Mouse (Mus musculus): ENCODE results near the gene Med16. TPM values are rescaled to one million over a fixed set of nuclear protein-coding genes. Genes with fewer than 3 reads are reported as not detected.

Gene Med16
- total RNA-seq, 2 experiments from 2014 or later, result 57.7 to 59.3 TPM

DNA sequence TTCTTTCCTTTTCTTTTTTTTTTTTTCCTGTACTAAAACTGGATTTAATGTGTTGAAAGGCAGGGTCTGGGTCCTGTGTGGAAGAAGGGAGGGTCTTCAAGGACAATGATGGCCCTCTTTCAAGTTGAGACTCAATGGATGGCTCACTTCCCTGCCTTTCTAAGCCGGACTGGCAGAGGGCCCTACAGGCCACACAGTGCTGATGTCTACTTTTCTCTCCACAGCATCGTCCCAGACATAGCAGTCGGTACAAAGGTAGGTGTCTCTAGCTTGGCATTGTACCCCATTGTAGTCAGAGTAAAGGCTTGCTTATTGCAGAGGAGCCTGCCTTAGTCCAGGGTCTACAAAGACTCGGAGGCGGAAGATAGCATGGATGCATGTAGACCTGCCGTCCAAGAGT lies 52.4 kb downstream of the Med16 start:
- H3K4me3 ChIP-seq, result peak overlapping the region; percentile 100
- TF ChIP-seq CTCF (conservative IDR thresholded peaks at IDR 0.05), result no peak
- peak overlapping the region; percentile 100 for H3K27ac ChIP-seq
- no peak for DNase-seq (ENCODE audit: low spot score in 2 of 2)

DNA sequence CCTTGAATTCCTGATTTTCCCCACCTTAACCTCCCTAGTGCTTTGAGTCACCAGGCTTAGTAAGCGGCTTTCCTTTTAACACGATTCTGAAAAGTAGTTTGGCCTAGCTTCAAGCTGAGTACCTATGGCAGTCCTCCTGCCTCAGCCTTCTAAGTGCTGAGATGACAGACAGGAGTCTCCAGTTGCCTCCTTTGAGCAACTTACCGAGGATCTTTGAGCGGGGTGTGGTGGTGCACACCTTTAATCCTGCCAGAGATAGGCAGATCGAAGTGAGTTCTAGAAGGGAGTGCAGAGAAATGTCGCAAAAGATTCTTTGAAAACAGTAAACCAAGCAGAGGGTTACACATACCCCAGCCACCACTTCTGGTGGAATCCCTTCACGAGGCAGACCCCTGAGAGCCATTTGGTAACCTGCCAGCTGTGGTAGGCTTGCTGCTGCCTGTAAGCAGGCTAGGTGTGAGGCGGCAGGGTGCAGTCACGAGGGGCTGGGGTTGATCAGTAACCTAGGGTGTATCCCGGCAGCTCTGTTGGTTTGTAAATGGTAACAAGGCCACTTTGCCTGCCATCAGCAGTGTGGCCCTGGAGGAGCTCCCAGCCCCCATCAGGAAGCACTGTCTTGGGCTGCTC lies 53.1 kb downstream of the Med16 start:
- Histone ChIP-seq H3K27ac (peak overlapping the region; percentile 100), H3K4me3 (peak overlapping the region; percentile 100)
- TF ChIP-seq CTCF (conservative IDR thresholded peaks at IDR 0.05), result no peak
- no peak for DNase-seq (ENCODE audit: low spot score in 2 of 2)

DNA sequence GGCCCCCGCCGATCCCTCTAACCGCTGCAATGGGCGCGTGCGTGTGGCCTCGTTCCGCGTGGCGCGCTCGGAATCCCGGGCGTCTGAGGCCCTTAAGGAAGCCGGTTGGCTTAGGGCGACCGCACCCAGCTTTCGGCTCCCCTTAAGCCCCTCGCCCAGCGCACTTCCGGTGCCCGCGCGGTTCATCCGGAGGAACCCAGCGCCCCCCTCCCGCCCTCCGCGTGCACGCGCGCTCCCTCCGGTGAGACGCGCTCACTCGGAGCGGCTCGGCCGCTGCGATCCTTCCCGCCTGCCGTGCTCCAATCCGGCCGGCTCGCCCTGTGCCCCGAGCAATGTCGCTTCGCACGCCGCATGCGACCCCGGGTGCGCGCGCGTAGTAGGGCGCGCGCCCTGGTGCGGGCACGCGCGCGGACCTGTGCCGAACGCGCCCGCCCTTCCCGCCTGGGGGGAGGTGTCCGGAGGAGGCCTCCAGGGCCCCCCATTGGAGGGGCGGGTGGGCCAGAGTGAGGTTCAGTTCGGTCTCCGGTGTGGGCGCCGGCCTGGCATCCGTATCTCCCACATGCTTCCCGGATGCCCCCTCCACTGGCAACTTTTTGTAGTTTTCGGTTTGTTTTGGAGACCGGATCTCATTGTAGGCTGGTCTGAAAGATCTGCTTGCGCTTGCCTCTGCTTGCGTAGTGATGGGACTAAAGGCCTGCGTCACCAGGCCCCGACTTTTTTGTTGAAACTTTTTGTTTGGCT lies 53.8 kb downstream of the Med16 start:
- TF ChIP-seq CTCF (conservative IDR thresholded peaks at IDR 0.05), result peak; percentile 13; the same call in 1 of the 2 replicates
- Histone ChIP-seq H3K4me3 (peak overlapping the region; percentile 100), H3K27ac (peak overlapping the region; percentile 100)
- DNase-seq (ENCODE audit: low spot score in 2 of 2), result no peak

DNA sequence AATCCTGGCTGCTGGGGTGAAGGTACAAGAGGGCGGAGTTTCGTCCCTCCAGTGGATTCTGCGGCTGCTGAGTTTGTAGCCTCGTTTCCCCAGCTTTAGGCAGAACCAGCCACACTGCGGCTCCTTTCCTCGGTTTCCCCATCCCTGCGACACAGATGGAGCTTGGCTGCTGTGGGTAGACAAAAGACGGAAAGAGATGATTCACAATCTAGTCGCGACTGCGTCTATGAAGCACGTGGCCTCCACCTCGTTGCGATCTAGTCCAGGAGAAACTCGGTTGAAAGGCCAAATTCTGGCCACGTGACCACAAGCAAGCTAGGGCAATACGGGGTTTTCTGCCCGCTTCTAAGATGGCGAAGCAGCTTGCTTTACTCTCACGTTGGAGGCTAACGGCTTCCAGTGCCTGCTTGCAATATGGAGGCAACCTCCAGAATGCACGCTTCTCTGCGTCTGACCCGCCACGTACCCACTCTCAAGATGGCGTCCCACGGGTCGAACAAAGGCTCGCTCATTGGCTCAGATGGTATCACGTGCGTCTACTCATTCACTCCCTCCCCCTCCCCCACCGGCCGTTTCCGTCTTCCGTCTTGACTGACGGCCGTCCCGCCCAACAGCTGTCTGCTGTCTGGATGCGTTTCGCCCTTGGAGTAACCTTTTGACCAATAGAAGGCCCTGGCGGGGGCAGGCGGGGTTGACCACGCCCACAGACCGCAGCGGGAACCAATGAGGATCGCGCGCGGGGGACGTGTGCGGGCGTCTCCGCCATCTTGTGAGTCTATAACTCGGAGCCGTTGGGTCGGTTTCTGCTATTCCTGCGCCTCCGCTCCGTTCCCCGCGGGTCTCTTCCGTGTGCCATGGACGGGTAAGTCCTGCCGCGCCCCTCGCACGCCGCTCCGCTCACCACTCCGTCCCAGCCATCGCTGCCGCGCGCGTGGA lies 54.6 kb downstream of the Med16 start, which contains the start of gene Ptbp1:
Gene Ptbp1, plus strand, starts transcription at position 568 of the 936 bp plus-strand sequence.
- TF ChIP-seq CTCF (conservative IDR thresholded peaks at IDR 0.05), result no peak
- DNase-seq (ENCODE audit: low spot score in 2 of 2), result peak; percentile 98 to 99

DNA sequence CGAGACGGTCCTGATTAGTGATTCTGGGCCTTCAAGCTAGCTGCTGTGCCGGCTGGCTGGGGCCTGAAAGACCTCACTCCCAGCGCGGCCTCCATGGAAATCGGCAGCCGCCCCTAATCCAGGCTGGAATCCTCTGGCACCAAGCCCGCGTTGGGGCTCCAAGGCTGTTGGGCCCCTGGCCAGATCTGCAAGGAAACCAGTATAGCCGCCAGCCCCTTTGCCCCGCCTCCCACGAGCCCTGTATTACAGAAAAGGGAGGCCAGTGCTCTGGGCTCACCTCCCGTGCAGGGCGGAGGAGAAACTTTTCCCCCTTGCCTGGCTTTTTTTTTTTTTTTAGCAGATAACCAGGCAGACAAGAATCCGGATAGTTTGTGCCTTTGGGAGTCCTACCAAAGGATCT lies 55.3 kb downstream of the Med16 start:
- peak; percentile 83 to 84 for DNase-seq (ENCODE audit: low spot score in 2 of 2)
- H3K4me3 ChIP-seq, result peak overlapping the region; percentile 74
- TF ChIP-seq CTCF (conservative IDR thresholded peaks at IDR 0.05), result no peak
- H3K27ac ChIP-seq, result peak overlapping the region; percentile 97

More for the DNA sequence above, 54.6 kb downstream of the Med16 start, which contains the start of gene Ptbp1:
- peak within 1 kb of the TSS; percentile 100 for H3K27ac ChIP-seq
- H3K4me3 ChIP-seq, result peak within 1 kb of the TSS; percentile 100

DNA sequence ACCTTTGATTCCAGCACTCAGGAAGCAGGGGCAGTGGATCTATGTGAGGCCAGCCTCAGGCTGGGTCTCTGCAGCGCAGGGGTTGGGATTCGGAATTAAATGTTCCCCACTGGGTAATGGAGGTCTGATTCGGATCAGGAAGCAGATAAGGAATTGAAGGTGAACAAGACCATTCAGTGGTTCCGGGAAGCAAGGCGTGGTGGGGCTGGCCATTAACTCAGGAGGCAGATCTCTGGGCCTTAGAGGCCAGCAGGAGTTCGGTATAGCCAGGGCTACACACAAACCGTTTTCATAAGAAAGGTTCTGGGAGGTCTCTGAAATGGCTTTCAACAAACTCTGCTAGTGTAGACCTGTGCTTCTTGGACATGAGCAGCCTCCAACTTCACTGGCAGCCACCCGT lies 55.9 kb downstream of the Med16 start:
- no peak for TF ChIP-seq CTCF (conservative IDR thresholded peaks at IDR 0.05)
- peak overlapping the region; percentile 97 for H3K27ac ChIP-seq
- no peak for DNase-seq (ENCODE audit: low spot score in 2 of 2)
- peak overlapping the region; percentile 74 for H3K4me3 ChIP-seq

DNA sequence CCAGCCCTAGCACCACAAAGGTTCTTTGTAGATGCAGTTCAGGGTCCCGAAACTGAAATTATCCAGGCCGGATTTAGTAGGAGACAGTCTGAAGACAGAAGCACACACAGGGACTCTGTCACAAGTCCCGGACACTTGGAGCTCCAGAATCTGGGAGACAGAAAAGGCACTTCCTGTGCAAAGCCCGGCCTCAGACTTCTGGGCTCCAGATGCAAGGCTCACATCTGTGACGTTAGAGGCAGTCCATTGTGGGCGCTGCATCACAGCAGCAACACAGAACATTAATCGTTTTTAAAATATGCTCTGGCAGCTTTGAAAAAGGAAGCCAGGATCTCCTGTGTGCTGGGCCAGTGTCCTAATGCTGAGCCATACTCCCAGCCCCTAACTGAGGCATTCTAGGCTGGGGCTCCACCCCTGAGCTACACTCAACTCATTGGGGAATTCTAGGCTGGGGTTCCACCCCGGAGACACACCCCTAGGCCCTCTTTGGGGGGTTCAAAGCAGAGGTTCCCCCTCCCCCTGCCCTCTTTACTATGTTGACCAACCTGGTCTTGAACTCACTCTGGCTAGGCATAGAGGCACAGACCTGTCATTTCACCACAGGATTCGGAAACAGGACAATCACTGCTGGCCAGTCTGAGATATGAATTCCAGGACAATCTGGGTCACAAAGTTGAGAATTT lies 56.5 kb downstream of the Med16 start:
- no peak for TF ChIP-seq CTCF (conservative IDR thresholded peaks at IDR 0.05)
- peak overlapping the region; percentile 97 for H3K27ac ChIP-seq
- no peak overlapping the region for H3K4me3 ChIP-seq
- DNase-seq (ENCODE audit: low spot score in 2 of 2), result no peak

DNA sequence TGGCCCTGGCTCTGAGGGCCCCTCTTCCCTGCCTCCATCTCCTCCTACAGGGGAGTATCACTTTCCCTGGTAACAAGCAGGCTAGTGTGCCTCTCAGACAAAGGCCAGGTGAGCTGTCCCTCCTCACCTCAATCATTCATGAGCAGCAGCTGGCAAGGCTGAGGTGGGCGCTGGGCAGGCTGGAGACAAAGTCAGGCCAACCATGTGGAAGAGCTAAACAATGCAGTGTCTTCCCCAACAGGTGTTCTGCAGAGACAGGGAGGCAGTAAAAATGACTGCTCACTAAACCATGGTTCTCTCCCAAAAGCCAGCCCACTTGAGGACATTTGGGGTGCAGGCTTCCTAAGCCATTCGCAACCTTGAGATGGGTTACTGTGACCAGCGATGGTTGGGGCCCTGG lies 57.1 kb downstream of the Med16 start:
- TF ChIP-seq CTCF (conservative IDR thresholded peaks at IDR 0.05), result no peak
- H3K27ac ChIP-seq, result peak overlapping the region; percentile 97
- no peak overlapping the region for H3K4me3 ChIP-seq
- no peak for DNase-seq (ENCODE audit: low spot score in 2 of 2)

DNA sequence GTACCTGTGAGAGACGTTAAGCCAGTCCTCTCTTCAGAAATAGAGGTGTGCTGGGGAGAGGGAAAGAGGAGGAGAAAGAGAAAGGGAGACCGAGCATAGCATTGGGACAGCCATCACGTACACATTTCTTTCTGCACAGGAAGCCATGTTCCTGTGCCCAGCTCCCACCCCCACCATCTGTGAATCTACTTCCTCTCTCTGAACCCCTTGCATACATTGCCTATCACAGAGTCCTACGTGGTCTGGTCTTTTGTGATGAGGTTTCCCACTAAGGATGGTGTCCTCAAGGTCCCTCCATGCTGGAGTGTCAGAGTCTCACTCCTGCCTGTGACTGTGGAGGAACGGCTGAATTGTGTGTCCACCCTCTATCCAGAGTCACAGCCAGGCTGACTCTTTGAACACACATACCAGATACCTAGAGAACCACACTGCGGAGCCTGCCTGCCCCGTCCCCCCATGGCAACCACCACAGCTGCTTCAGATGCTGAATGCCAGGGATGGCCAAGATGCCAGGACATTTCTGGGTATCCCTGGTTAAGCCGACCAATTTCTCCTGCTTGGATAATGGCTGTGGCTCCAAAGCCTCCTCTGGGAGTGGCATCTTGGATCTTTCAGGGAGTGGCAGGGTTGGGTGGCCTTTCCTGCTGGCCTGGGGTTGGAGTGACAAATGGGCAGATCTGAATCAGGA lies 58.6 kb downstream of the Med16 start:
- Histone ChIP-seq H3K4me3 (no peak overlapping the region), H3K27ac (no peak overlapping the region)
- no peak for TF ChIP-seq CTCF (conservative IDR thresholded peaks at IDR 0.05)
- no peak for DNase-seq (ENCODE audit: low spot score in 2 of 2)

DNA sequence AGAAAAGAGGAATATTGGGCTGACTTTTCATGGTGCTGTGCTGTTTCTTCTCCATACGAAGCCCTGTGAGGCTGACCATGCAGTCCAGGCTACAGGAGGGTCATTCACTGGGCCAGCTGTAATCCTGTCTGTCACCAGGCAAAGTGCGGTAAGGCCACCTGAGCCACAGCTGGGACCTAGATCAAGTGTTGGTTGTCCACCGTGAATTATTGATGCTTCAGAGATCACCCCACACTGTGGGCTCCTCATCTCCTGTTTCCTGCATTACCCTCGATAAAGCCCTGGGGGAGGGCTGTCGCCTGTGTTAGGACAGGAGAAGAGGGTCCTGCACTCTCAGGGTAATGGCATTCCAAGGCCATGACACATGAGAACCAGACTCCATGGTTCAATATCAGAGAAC lies 62.2 kb downstream of the Med16 start:
- H3K4me3 ChIP-seq, result no peak overlapping the region
- no peak overlapping the region for H3K27ac ChIP-seq
- no peak for TF ChIP-seq CTCF (conservative IDR thresholded peaks at IDR 0.05)
- DNase-seq (ENCODE audit: low spot score in 2 of 2), result no peak

Small RNA genes within 50 kb of the gene (microRNA-seq; reads per million reads assigned to microRNA genes)
- gene Mir6910, result 0 to 0.32 reads per million in 2 experiments

Other genes with a start within 250 kb of the Med16 start
- gene Madcam1, start 244.4 kb downstream of the Med16 start, total RNA-seq (2021), result not detected
- 10 to 100 TPM; 67.8 to 73.5 TPM for gene Tpgs1, start 239.6 kb downstream of the Med16 start, total RNA-seq (2021)
- 10 to 100 TPM; 73.1 to 79.8 TPM for gene Cdc34, start 226.7 kb downstream of the Med16 start, total RNA-seq (2021)
- 1 to 10 TPM; 3.3 to 4.0 TPM for gene Gzmm, start 219.9 kb downstream of the Med16 start, total RNA-seq (2021)
- gene Bsg, start 204.4 kb downstream of the Med16 start, total RNA-seq (2021), result 100 to 1,000 TPM; 538 TPM
- 100 to 1,000 TPM; 118 TPM for gene Hcn2, start 192.3 kb downstream of the Med16 start, total RNA-seq (2021)
- 10 to 100 TPM; 44.5 to 50.6 TPM for gene Polrmt, start 162.3 kb downstream of the Med16 start, total RNA-seq (2021)
- gene Fgf22, start 153.8 kb downstream of the Med16 start, total RNA-seq (2021), result 1 to 10 TPM; 1.9 to 2.8 TPM
- gene Rnf126, start 142.0 kb downstream of the Med16 start, total RNA-seq (2021), result 10 to 100 TPM; 85.0 to 88.3 TPM
- gene Fstl3, start 131.7 kb downstream of the Med16 start, total RNA-seq (2021), result 1 to 10 TPM; 2.5 to 2.7 TPM
- gene Prss57, start 118.0 kb downstream of the Med16 start, total RNA-seq (2021), result under 1 TPM; 0.26 to 0.37 TPM
- 100 to 1,000 TPM; 275 to 277 TPM for gene Palm, start 115.4 kb downstream of the Med16 start, total RNA-seq (2021)
- 1 to 10 TPM in 1 of 2 experiments, under 1 TPM in 1; 0.54 to 1.1 TPM for gene Misp, start 87.9 kb downstream of the Med16 start, total RNA-seq (2021)
- gene Ptbp1, start 54.5 kb downstream of the Med16 start, total RNA-seq (2021), result 10 to 100 TPM; 56.9 to 58.7 TPM
- gene Prtn3, start 34.4 kb downstream of the Med16 start, total RNA-seq (2021), result 1 to 10 TPM; 1.5 to 2.6 TPM
- 10 to 100 TPM; 33.7 to 37.1 TPM for gene Plppr3, start 34.3 kb downstream of the Med16 start, total RNA-seq (2021)
- not detected for gene Elane, start 22.7 kb downstream of the Med16 start, total RNA-seq (2021)
- not detected for gene Cfd, start 18.1 kb downstream of the Med16 start, total RNA-seq (2021)
- not detected for gene Gm26602, start 1.9 kb upstream of the Med16 start, total RNA-seq (2021)
- 1 to 10 TPM; 5.6 to 7.1 TPM for gene Kiss1r, start 8.0 kb upstream of the Med16 start, total RNA-seq (2021)
- gene R3hdm4, start 12.3 kb upstream of the Med16 start, total RNA-seq (2021), result 100 to 1,000 TPM; 365 to 385 TPM
- gene Arid3a, start 18.1 kb upstream of the Med16 start, total RNA-seq (2021), result 1 to 10 TPM; 7.5 to 8.5 TPM
- gene Wdr18, start 51.2 kb upstream of the Med16 start, total RNA-seq (2021), result 10 to 100 TPM; 44.8 to 47.0 TPM
- under 1 TPM in 1 of 2 experiments, not detected in 1; 0.15 TPM for gene Grin3b, start 61.8 kb upstream of the Med16 start, total RNA-seq (2021)
- gene Tmem259, start 75.4 kb upstream of the Med16 start, total RNA-seq (2021), result 100 to 1,000 TPM; 124 TPM
- 1 to 10 TPM; 5.4 to 5.6 TPM for gene Cnn2, start 79.7 kb upstream of the Med16 start, total RNA-seq (2021)
- gene Abca7, start 87.6 kb upstream of the Med16 start, total RNA-seq (2021), result 10 to 100 TPM; 10.7 to 11.0 TPM
- 1 to 10 TPM; 3.7 to 4.4 TPM for gene Arhgap45, start 107.7 kb upstream of the Med16 start, total RNA-seq (2021)
- 10 to 100 TPM; 77.8 to 79.1 TPM for gene Polr2e, start 130.9 kb upstream of the Med16 start, total RNA-seq (2021)
- gene Gpx4, start 138.2 kb upstream of the Med16 start, total RNA-seq (2021), result 100 to 1,000 TPM; 440 to 464 TPM
- 10 to 100 TPM; 22.4 to 23.4 TPM for gene Sbno2, start 196.6 kb upstream of the Med16 start, total RNA-seq (2021)
- 10 to 100 TPM; 96.8 to 97.7 TPM for gene Stk11, start 206.9 kb upstream of the Med16 start, total RNA-seq (2021)
- 100 to 1,000 TPM; 332 to 344 TPM for gene Atp5d, start 229.7 kb upstream of the Med16 start, total RNA-seq (2021)
- gene Cbarp, start 231.9 kb upstream of the Med16 start, total RNA-seq (2021), result 100 to 1,000 TPM; 331 to 341 TPM
- 10 to 100 TPM; 53.1 to 54.5 TPM for gene Midn, start 239.3 kb upstream of the Med16 start, total RNA-seq (2021)